Mouse (Mus musculus) liver, postnatal 0 days (tissue): ENCODE measurements around the gene Gm18336.
A peak's percentile ranks its signal among the peaks of the same experiment; 100 is the strongest.

Experiments
- CTCF ChIP-seq: sonication (generic); IDR thresholded peaks from 2 replicates; pipeline ENCODE4 v1.5.1; 2016; ENCODE audit warnings: antibody characterized with exemption, low read depth
- EP300 ChIP-seq: IDR thresholded peaks from 2 replicates; pipeline ENCODE4 v1.6.1; 2016; ENCODE audit warnings: antibody characterized with exemption, low read depth, mild to moderate bottlenecking

DNA sequence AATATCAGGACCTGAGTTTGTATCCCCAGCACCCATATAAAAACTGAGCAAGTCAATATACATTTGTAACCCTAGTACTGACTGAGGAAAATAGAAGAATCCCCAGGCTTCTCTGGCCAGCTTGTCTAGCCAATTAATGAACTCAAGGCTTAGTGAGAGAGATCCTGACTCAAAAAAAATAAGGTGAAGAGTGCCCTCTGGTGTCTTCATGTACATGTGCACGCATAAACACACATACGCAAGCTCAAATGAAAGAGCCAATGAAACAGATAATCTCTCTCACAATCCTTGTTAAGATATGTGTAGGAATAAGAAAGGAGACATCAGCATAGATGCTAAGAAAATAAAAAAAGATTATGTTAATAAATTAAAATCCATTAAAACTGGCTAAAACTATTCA lies 31.5 kb upstream of the Gm18336 start:
- TF ChIP-seq CTCF, result peak; percentile 46
- no peak for TF ChIP-seq EP300
